Mouse (Mus musculus) G1E (cell line): ENCODE data around the gene Zfp217. TPM values are rescaled to one million over a fixed set of nuclear protein-coding genes. Genes with fewer than 3 reads are reported as not detected.

Source experiments
- ATAC-seq: 2 replicates; pipeline ENCODE4 v1.8.0; 2016; ENCODE audit warnings: mild to moderate bottlenecking; ENCODE audit not compliant: insufficient number of reproducible peaks, poor library complexity, low FRiP score, severe bottlenecking; ENCODE audit errors: extremely low read depth
- DNase-seq: peaks from one replicate; pipeline ENCODE4 v3.0.0; 2012; ENCODE audit warnings: low spot score
- H3K27me3 ChIP-seq: 2 replicates; pipeline ENCODE4 v1.6.1; 2012; ENCODE audit warnings: mild to moderate bottlenecking, low read length, inconsistent platforms; ENCODE audit not compliant: insufficient read depth
- H3K36me3 ChIP-seq: replicated peaks from 2 replicates; pipeline ENCODE3; 2012; ENCODE audit warnings: mild to moderate bottlenecking, inconsistent platforms
- H3K4me1 ChIP-seq: 2 replicates; pipeline ENCODE4 v1.6.1; 2012; ENCODE audit warnings: low read depth, low read length, inconsistent platforms, mixed read lengths; ENCODE audit not compliant: insufficient read depth
- H3K4me3 ChIP-seq: 2 replicates; pipeline ENCODE4 v1.5.1; 2012; ENCODE audit warnings: low read depth, mild to moderate bottlenecking, inconsistent platforms, low read length, moderate library complexity, mixed read lengths
- H3K9me3 ChIP-seq: replicated peaks from 2 replicates; pipeline ENCODE4 v1.6.1; 2012; ENCODE audit warnings: inconsistent platforms
- CTCF ChIP-seq: IDR thresholded peaks from 2 replicates; pipeline ENCODE4 v1.5.1; 2012; ENCODE audit warnings: low read depth, low read length, inconsistent platforms, mixed read lengths
- GATA1 ChIP-seq: IDR thresholded peaks from 2 replicates; pipeline ENCODE4 v1.6.1; 2012; ENCODE audit warnings: borderline replicate concordance, low read length, inconsistent platforms, mixed read lengths
- GATA2 ChIP-seq: IDR thresholded peaks from 2 replicates; pipeline ENCODE4 v1.6.1; 2012; ENCODE audit warnings: low read depth, low read length, inconsistent platforms, borderline replicate concordance
- POLR2AphosphoS5 ChIP-seq: IDR thresholded peaks from 2 replicates; pipeline ENCODE4 v1.6.1; 2012; ENCODE audit warnings: low read depth, low read length, inconsistent platforms; ENCODE audit not compliant: insufficient replicate concordance
- TAL1 ChIP-seq: conservative IDR thresholded peaks from 2 replicates; pipeline ENCODE4 v1.6.1; 2012; ENCODE audit warnings: low read depth, low read length, inconsistent platforms, mixed read lengths
- polyA plus RNA-seq: library from polyadenylated mRNA; stranded (reverse); fragments of >175 nt; gene quantifications from 2 replicates; pipeline ENCODE4 v1.2.3, GENCODE M21; 2012
- total RNA-seq, 2 experiments: library from RNA; stranded (forward) in 1 of 2; stranded (reverse) in 1 of 2; fragments of 200-1000 nt in 1 of 2; fragments of >200 nt in 1 of 2; fragmentation: Nextera tagmentation in 1 of 2; gene quantifications; 2 replicates each; pipeline ENCODE4 v1.2.3; 2014 to 2017

The Zfp217 gene
- total and polyA plus RNA-seq, 3 experiments = 22.0 to 46.2 (median 46.0) TPM

DNA sequence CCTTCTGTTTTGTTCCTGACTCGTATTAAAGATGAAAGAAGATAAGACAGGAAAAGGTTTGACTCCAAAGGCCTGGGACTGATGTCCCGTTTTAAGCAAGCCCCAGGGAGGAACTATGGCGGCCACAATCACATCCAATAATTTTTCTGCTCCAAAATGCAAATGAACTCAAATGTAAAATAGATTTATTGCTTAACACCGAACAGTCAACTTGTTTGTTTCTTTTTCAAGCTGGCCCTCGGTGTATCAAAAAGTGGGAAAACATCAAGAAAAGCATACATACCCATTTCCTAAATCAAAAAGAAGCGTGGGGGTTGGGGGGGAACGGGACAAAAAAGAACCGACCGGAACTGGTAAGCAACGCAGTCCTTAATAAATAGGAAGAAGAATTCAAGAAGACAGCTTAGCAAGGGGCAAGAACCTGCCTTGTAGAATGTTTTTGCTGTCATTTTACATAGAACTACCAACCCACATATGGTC is 15.9 kb downstream of the Zfp217 start:
- H3K9me3 ChIP-seq = no peaks in the 10 kb centered on the region
- peaks cover 41% of the 10 kb centered on the region for H3K36me3 ChIP-seq
- TF ChIP-seq TAL1 (no peak), POLR2AphosphoS5 (no peak), GATA2 (no peak), CTCF (no peak), GATA1 (no peak)
- no peaks in the 10 kb centered on the region for H3K27me3 ChIP-seq
- peak overlapping the region; percentile 96; the same call in 1 of the 2 replicates for H3K4me3 ChIP-seq
- ATAC-seq = no peak
- peaks cover 69% of the 10 kb centered on the region for H3K4me1 ChIP-seq
- DNase-seq = no peak

DNA sequence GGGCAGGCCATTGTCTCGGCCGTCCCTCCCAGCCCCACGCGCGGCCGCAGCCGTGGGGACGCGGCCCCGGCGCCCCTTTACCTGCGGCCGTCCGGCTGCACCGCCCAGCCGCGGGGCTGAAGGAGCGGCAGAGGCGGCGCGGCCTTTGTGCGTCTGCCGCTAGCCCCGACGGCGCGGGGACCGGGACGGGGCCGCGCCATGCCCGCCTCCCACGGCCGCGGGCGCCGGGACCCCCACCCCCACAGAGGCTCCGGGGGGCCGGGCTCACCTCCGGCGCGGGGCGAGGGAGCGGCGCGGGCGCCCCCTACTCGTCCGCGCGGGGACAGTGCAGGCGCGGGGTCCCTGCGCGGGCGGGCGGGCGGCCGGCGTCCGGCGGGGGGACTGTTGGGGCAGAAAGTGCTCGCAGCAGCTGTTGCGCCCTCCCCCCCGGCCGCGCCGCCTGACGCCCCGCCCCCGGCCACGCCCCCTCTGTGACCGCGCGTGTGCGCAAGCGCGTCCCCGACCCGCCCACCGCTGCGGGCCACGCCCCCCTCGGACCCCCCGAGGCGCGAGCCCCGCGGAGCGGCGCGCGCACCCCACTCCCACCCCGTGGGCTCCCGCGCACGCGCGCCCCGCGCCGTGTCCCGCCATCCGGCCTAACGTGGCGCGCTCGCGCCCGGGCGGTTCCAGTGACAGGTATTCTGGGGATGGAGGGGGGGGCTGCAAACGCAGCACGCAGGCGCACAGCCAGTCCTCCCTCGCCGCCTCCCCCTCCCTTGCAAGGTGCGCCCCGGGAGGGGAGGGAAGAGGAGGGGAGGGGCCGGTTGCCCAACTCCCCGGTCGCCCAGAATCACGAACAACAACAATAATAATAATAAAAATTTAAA is 16.9 kb downstream of the Zfp217 start:
- H3K4me1 ChIP-seq = peaks cover 68% of the 10 kb centered on the region
- TF ChIP-seq TAL1 = no peak
- no peak for TF ChIP-seq POLR2AphosphoS5
- no peak for TF ChIP-seq CTCF
- TF ChIP-seq GATA1 = no peak
- no peak for TF ChIP-seq GATA2
- peaks cover 42% of the 10 kb centered on the region for H3K36me3 ChIP-seq
- DNase-seq (peak; percentile 81), ATAC-seq (no peak)
- peak overlapping the region; percentile 96 for H3K4me3 ChIP-seq
- no peaks in the 10 kb centered on the region for H3K27me3 ChIP-seq
- H3K9me3 ChIP-seq = no peaks in the 10 kb centered on the region

DNA sequence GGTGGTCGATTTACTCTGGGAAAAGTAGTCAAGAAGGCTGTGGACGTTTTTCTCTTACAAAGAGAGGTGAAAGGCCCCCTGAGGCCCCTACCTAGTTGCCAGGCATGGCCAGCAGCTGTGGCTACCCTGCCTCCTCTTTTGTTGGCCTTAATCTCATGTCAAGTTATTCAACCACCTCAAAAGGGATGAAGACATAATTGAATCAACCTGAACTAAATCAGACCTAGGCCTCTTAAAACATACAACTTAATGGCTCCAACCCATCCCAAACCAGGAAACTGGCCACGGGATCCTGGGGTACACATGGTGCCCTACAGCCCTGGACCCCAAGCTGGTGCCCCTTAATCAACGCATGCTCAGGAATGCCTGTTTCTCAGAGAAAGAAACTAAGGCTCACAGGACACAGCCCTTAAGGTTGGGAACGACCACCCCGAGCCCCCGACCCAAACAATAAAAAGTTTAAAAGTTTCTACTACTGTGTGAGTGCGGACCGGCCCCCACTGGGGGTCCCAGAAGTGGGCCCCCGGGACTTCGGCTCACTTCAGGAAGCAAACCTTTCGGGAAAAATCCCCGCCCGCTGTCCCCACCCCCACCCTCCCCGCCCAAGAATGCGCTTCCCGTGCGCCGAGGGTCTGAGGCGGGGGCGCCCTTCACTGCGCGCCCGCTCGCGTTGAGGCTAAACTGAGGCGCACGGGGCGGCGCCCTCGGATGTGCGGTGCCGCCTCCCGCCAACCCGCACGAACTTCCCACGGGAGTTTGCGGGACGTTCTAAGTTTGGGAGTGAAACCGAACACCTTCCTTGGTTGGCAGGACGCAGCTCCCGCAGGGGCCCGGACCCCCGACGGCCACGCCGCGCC is 17.8 kb downstream of the Zfp217 start:
- H3K4me1 ChIP-seq = peaks cover 72% of the 10 kb centered on the region

DNA sequence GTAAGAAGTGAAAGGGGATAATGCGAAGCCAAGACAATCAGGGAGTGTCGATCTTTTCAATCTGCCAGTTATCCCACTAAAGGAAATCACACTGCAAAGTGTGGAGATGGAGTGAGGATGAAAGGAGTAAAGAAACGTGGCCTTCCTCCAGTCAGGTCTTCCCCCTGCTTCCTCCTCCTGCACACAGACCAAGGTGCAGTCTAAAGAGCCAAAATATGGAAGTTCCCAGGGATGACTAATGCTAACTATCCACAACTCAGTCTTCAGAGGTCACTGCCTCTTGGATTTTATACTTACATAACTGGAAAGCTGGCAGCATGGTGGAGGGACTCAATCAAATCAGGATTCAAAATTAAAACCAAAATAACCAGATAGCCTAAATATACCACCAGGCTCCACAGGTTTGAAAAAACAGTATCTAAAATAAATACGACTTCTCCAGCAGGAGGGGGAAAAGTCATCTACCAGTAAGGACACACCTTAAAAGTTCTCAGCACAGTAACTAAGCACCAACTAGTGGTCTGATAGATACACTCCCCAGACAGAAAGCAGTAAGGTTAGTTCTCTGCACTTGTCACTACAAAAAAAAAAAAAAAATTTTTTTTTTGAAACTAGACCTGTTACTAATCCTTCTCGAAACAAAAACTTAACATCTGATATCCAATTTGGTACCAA is 18.5 kb downstream of the Zfp217 start:
- peak overlapping the region; percentile 96; the same call in 1 of the 2 replicates for H3K4me3 ChIP-seq
- DNase-seq = no peak
- no peaks in the 10 kb centered on the region for H3K27me3 ChIP-seq
- no peak for TF ChIP-seq GATA2
- TF ChIP-seq GATA1 = no peak
- TF ChIP-seq TAL1 = no peak
- TF ChIP-seq POLR2AphosphoS5 = no peak
- no peak for TF ChIP-seq CTCF
- H3K4me1 ChIP-seq = peaks cover 72% of the 10 kb centered on the region
- no peaks in the 10 kb centered on the region for H3K9me3 ChIP-seq
- H3K36me3 ChIP-seq = peaks cover 47% of the 10 kb centered on the region
- 0 out of 2 replicates have a peak, but pooled peaks have one; percentile 18 for ATAC-seq

More for the DNA sequence above, 17.8 kb downstream of the Zfp217 start:
- peak overlapping the region; percentile 96 for H3K4me3 ChIP-seq
- no peak for DNase-seq
- peaks cover 46% of the 10 kb centered on the region for H3K36me3 ChIP-seq
- no peaks in the 10 kb centered on the region for H3K9me3 ChIP-seq
- TF ChIP-seq POLR2AphosphoS5 (no peak), GATA2 (no peak), GATA1 (no peak), CTCF (no peak), TAL1 (no peak)
- no peak for ATAC-seq
- H3K27me3 ChIP-seq = no peaks in the 10 kb centered on the region

DNA sequence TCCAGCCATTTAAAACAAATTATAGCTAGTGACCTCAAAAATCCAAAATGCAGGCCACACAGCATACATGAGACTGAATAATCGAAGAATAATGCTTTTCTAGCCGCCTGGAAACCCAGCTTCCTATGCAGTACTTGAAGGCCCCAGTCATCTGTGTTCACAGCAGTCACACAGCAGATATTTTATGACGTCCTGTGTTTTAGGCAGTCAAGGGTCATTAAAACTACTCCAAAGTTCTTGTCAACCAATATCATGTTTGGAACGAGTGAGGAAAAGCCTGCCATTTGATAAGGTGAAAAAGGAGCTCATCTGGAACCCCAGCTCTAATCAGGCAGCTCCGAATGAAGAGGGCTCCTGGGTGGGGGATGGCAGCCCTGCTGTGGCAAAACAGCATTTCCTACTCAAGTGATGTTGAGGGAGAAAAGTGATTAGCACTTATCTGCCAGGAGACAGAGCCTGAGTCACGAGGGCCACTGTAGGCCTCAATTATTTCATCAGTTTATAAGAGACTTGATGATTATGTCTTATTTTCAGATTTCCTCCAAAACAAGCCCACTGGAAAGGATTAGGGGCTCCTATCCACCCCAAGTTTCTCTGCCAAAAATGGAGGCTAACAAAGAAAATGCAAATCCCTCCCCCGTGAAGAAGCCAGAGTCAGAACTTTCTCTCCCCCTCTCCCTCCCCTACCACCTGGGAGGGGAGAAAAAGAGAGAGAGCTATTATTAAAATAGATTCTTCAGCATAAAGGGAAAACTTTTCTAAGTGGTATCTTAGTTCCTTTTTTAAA is 19.2 kb downstream of the Zfp217 start:
- H3K4me1 ChIP-seq = peaks cover 72% of the 10 kb centered on the region

More for the DNA sequence above, 19.2 kb downstream of the Zfp217 start:
- no peak for TF ChIP-seq CTCF
- peak; percentile 32; the same call in 1 of the 2 replicates for TF ChIP-seq TAL1
- TF ChIP-seq GATA2 = no peak
- Histone ChIP-seq H3K36me3 (peaks cover 52% of the 10 kb centered on the region), H3K9me3 (no peaks in the 10 kb centered on the region), H3K4me3 (peak overlapping the region; percentile 45; the same call in 1 of the 2 replicates), H3K27me3 (no peaks in the 10 kb centered on the region)
- ATAC-seq (peak; percentile 73), DNase-seq (peak; percentile 52)
